Mouse (Mus musculus): ENCODE measurements around the gene Gm266.

GRCm38 (mm10) chr12:111497076-111497475 lies 11.5 kb upstream of the Gm266 start:
- peak; percentile 22 for TF ChIP-seq CTCF (IDR thresholded peaks at IDR 0.05; ENCODE audit: low read depth)
- TF ChIP-seq EP300 (IDR thresholded peaks at IDR 0.05; ENCODE audit: low read depth): no peak

All from heart, postnatal 0 days (tissue).